Mouse (Mus musculus): Measurements from ENCODE around the gene Exosc7. TPM values are rescaled to one million over a fixed set of nuclear protein-coding genes. Genes with fewer than 3 reads are reported as not detected.

Exosc7 gene
- total RNA-seq, 1 experiment = 83.4 TPM

GRCm38 (mm10) chr9:123085373-123085772 is 27.6 kb upstream of the Exosc7 start:
- Histone ChIP-seq H3K27ac (ENCODE audit: insufficient read depth, low read depth, low read length, poor library complexity, severe bottlenecking) (no peak overlapping the region), H3K4me1 (ENCODE audit: control insufficient read depth in 2 of 2, insufficient read depth in 2 of 2, low read length in 2 of 2, poor library complexity in 1 of 2) (no peaks in the 10 kb centered on the region), H3K9me3 (ENCODE audit: control insufficient read depth, insufficient read depth, low read depth, low read length) (no peaks in the 10 kb centered on the region), H3K36me3 (ENCODE audit: control insufficient read depth, insufficient read depth, low read length, poor library complexity, severe bottlenecking) (peaks cover 40% of the 10 kb centered on the region), H3K9ac (ENCODE audit: insufficient read depth, low read depth, low read length, poor library complexity, severe bottlenecking) (no peak overlapping the region), H3K4me3 (ENCODE audit: insufficient read depth in 1 of 2, low read depth in 1 of 2, low read length in 2 of 2, poor library complexity in 1 of 2, severe bottlenecking in 1 of 2) (no peak overlapping the region)
- no peak for DNase-seq (ENCODE audit: low read depth, low spot score)
- in situ Hi-C loops (cut with MboI; ENCODE audit: low sequenced_read_pairs in 2 of 2, unreplicated experiment in 2 of 2) = no loop called here
- TF ChIP-seq ZNF384 (IDR thresholded peaks at IDR 0.05; ENCODE audit: low read depth, low read length) (no peak), ZC3H11A (IDR thresholded peaks at IDR 0.05; ENCODE audit: borderline replicate concordance, low read depth, low read length) (no peak), CHD2 (IDR thresholded peaks at IDR 0.05; ENCODE audit: low read depth, low read length) (no peak), HCFC1 (IDR thresholded peaks at IDR 0.05; ENCODE audit: borderline replicate concordance, insufficient read depth, low read length) (no peak), MAFK (IDR thresholded peaks at IDR 0.05; ENCODE audit: insufficient read depth, low read depth, low read length) (no peak)

GRCm38 (mm10) chr9:123087558-123087957 is 25.5 kb upstream of the Exosc7 start:
- no peak for DNase-seq (ENCODE audit: low read depth, low spot score)
- in situ Hi-C loops (cut with MboI; ENCODE audit: low sequenced_read_pairs in 2 of 2, unreplicated experiment in 2 of 2) = no loop called here
- Histone ChIP-seq H3K4me3 (ENCODE audit: insufficient read depth in 1 of 2, low read depth in 1 of 2, low read length in 2 of 2, poor library complexity in 1 of 2, severe bottlenecking in 1 of 2) (no peak overlapping the region), H3K9me3 (ENCODE audit: control insufficient read depth, insufficient read depth, low read depth, low read length) (no peaks in the 10 kb centered on the region), H3K4me1 (ENCODE audit: control insufficient read depth in 2 of 2, insufficient read depth in 2 of 2, low read length in 2 of 2, poor library complexity in 1 of 2) (no peaks in the 10 kb centered on the region), H3K36me3 (ENCODE audit: control insufficient read depth, insufficient read depth, low read length, poor library complexity, severe bottlenecking) (peaks cover 43% of the 10 kb centered on the region), H3K9ac (ENCODE audit: insufficient read depth, low read depth, low read length, poor library complexity, severe bottlenecking) (no peak overlapping the region), H3K27ac (ENCODE audit: insufficient read depth, low read depth, low read length, poor library complexity, severe bottlenecking) (no peak overlapping the region)
- TF ChIP-seq MAFK (IDR thresholded peaks at IDR 0.05; ENCODE audit: insufficient read depth, low read depth, low read length) = no peak

GRCm38 (mm10) chr9:123090844-123091243 is 22.2 kb upstream of the Exosc7 start:
- Histone ChIP-seq H3K9ac (ENCODE audit: insufficient read depth, low read depth, low read length, poor library complexity, severe bottlenecking) (no peak overlapping the region), H3K4me1 (ENCODE audit: control insufficient read depth in 2 of 2, insufficient read depth in 2 of 2, low read length in 2 of 2, poor library complexity in 1 of 2) (no peaks in the 10 kb centered on the region), H3K27ac (ENCODE audit: insufficient read depth, low read depth, low read length, poor library complexity, severe bottlenecking) (no peak overlapping the region), H3K9me3 (ENCODE audit: control insufficient read depth, insufficient read depth, low read depth, low read length) (no peaks in the 10 kb centered on the region), H3K4me3 (ENCODE audit: insufficient read depth in 1 of 2, low read depth in 1 of 2, low read length in 2 of 2, poor library complexity in 1 of 2, severe bottlenecking in 1 of 2) (no peak overlapping the region), H3K36me3 (ENCODE audit: control insufficient read depth, insufficient read depth, low read length, poor library complexity, severe bottlenecking) (peaks cover 33% of the 10 kb centered on the region)
- in situ Hi-C loops (cut with MboI; ENCODE audit: low sequenced_read_pairs in 2 of 2, unreplicated experiment in 2 of 2) = no loop called here
- TF ChIP-seq CHD2 (IDR thresholded peaks at IDR 0.05; ENCODE audit: low read depth, low read length) (no peak), HCFC1 (IDR thresholded peaks at IDR 0.05; ENCODE audit: borderline replicate concordance, insufficient read depth, low read length) (no peak), ZC3H11A (IDR thresholded peaks at IDR 0.05; ENCODE audit: borderline replicate concordance, low read depth, low read length) (no peak), ZNF384 (IDR thresholded peaks at IDR 0.05; ENCODE audit: low read depth, low read length) (no peak), MAFK (IDR thresholded peaks at IDR 0.05; ENCODE audit: insufficient read depth, low read depth, low read length) (no peak)
- DNase-seq (ENCODE audit: low read depth, low spot score) = no peak

- in situ Hi-C loops (cut with MboI; ENCODE audit: low sequenced_read_pairs in 2 of 2, unreplicated experiment in 2 of 2) = no loop called here
- Histone ChIP-seq H3K27ac (ENCODE audit: insufficient read depth, low read depth, low read length, poor library complexity, severe bottlenecking) (no peak overlapping the region), H3K9ac (ENCODE audit: insufficient read depth, low read depth, low read length, poor library complexity, severe bottlenecking) (no peak overlapping the region), H3K9me3 (ENCODE audit: control insufficient read depth, insufficient read depth, low read depth, low read length) (no peaks in the 10 kb centered on the region), H3K36me3 (ENCODE audit: control insufficient read depth, insufficient read depth, low read length, poor library complexity, severe bottlenecking) (peaks cover 33% of the 10 kb centered on the region), H3K4me3 (ENCODE audit: insufficient read depth in 1 of 2, low read depth in 1 of 2, low read length in 2 of 2, poor library complexity in 1 of 2, severe bottlenecking in 1 of 2) (no peak overlapping the region), H3K4me1 (ENCODE audit: control insufficient read depth in 2 of 2, insufficient read depth in 2 of 2, low read length in 2 of 2, poor library complexity in 1 of 2) (no peaks in the 10 kb centered on the region)
- TF ChIP-seq ZC3H11A (IDR thresholded peaks at IDR 0.05; ENCODE audit: borderline replicate concordance, low read depth, low read length) (no peak), MAFK (IDR thresholded peaks at IDR 0.05; ENCODE audit: insufficient read depth, low read depth, low read length) (no peak), CHD2 (IDR thresholded peaks at IDR 0.05; ENCODE audit: low read depth, low read length) (no peak)
- no peak for DNase-seq (ENCODE audit: low read depth, low spot score)
Measured at GRCm38 (mm10) chr9:123099631-123100455, 13.2 kb upstream of the Exosc7 start.

- no peaks in the 10 kb centered on the region for H3K9me3 ChIP-seq (ENCODE audit: control insufficient read depth, insufficient read depth, low read depth, low read length)
- no peak overlapping the region for H3K27ac ChIP-seq (ENCODE audit: insufficient read depth, low read depth, low read length, poor library complexity, severe bottlenecking)
- no peak overlapping the region for H3K9ac ChIP-seq (ENCODE audit: insufficient read depth, low read depth, low read length, poor library complexity, severe bottlenecking)
- no peak for DNase-seq (ENCODE audit: low read depth, low spot score)
- no peaks in the 10 kb centered on the region for H3K4me1 ChIP-seq (ENCODE audit: control insufficient read depth in 2 of 2, insufficient read depth in 2 of 2, low read length in 2 of 2, poor library complexity in 1 of 2)
- in situ Hi-C loops (cut with MboI; ENCODE audit: low sequenced_read_pairs in 2 of 2, unreplicated experiment in 2 of 2) = no loop called here
- no peak overlapping the region for H3K4me3 ChIP-seq (ENCODE audit: insufficient read depth in 1 of 2, low read depth in 1 of 2, low read length in 2 of 2, poor library complexity in 1 of 2, severe bottlenecking in 1 of 2)
- peaks cover 17% of the 10 kb centered on the region for H3K36me3 ChIP-seq (ENCODE audit: control insufficient read depth, insufficient read depth, low read length, poor library complexity, severe bottlenecking)
- TF ChIP-seq MAFK (IDR thresholded peaks at IDR 0.05; ENCODE audit: insufficient read depth, low read depth, low read length) (no peak), ZC3H11A (IDR thresholded peaks at IDR 0.05; ENCODE audit: borderline replicate concordance, low read depth, low read length) (no peak), ZNF384 (IDR thresholded peaks at IDR 0.05; ENCODE audit: low read depth, low read length) (no peak), HCFC1 (IDR thresholded peaks at IDR 0.05; ENCODE audit: borderline replicate concordance, insufficient read depth, low read length) (no peak), CHD2 (IDR thresholded peaks at IDR 0.05; ENCODE audit: low read depth, low read length) (no peak)
Measured at GRCm38 (mm10) chr9:123103425-123103824, 9.6 kb upstream of the Exosc7 start.

Measured in ES-E14 (cell line).